Mouse (Mus musculus) limb, embryonic 14.5 days (tissue): ENCODE results near the gene Cntn5. TPM values are rescaled to one million over a fixed set of nuclear protein-coding genes. Genes with fewer than 3 reads are reported as not detected.

ENCODE experiments used
- ATAC-seq: fragments of 200-750 bp; cut with Nextera tagmentation; 2 replicates; pipeline ENCODE4 v1.8.0; 2017; ENCODE audit warnings: low read depth, moderate number of reproducible peaks, moderate TSS enrichment; ENCODE audit not compliant: low FRiP score
- DNase-seq: peaks from one replicate; pipeline ENCODE4 v3.0.0-alpha.2; 2015; ENCODE audit warnings: low spot score
- H3K27ac ChIP-seq: fragments of 300-500 bp; sonication (generic); replicated peaks from 2 replicates; pipeline ENCODE4 v1.5.1; 2014; ENCODE audit warnings: low read depth, mild to moderate bottlenecking, low read length, moderate library complexity, mixed read lengths
- H3K27me3 ChIP-seq: fragments of 300-500 bp; sonication (generic); 2 replicates; pipeline ENCODE4 v1.6.1; 2014; ENCODE audit warnings: low read length, mixed read lengths; ENCODE audit not compliant: control insufficient read depth, insufficient read depth
- H3K36me3 ChIP-seq: fragments of 300-500 bp; sonication (generic); 2 replicates; pipeline ENCODE4 v1.6.1; 2014; ENCODE audit warnings: mild to moderate bottlenecking, low read length, moderate library complexity, mixed read lengths; ENCODE audit not compliant: control insufficient read depth, insufficient read depth
- H3K4me1 ChIP-seq: fragments of 300-500 bp; sonication (generic); 2 replicates; pipeline ENCODE4 v1.6.1; 2014; ENCODE audit warnings: antibody characterized with exemption, low read length, mixed read lengths; ENCODE audit not compliant: control insufficient read depth, insufficient read depth
- H3K4me2 ChIP-seq: fragments of 300-500 bp; sonication (generic); replicated peaks from 2 replicates; pipeline ENCODE4 v1.6.1; 2014; ENCODE audit warnings: low read depth, mild to moderate bottlenecking, low read length, moderate library complexity; ENCODE audit not compliant: severe bottlenecking
- H3K4me3 ChIP-seq: fragments of 300-500 bp; sonication (generic); replicated peaks from 2 replicates; pipeline ENCODE4 v1.5.1; 2014; ENCODE audit warnings: low read length
- H3K9ac ChIP-seq: fragments of 300-500 bp; sonication (generic); 2 replicates; pipeline ENCODE4 v1.6.1; 2014; ENCODE audit warnings: mild to moderate bottlenecking, low read depth, low read length, moderate library complexity; ENCODE audit not compliant: severe bottlenecking
- H3K9me3 ChIP-seq: fragments of 300-500 bp; sonication (generic); 2 replicates; pipeline ENCODE4 v1.6.1; 2016; ENCODE audit warnings: low read length; ENCODE audit not compliant: control insufficient read depth
- POLR2A ChIP-seq: fragments of 200-500 bp; IDR thresholded peaks from 2 replicates; pipeline ENCODE4 v1.8.0; 2012; ENCODE audit warnings: inconsistent platforms, mild to moderate bottlenecking, moderate library complexity, borderline replicate concordance; ENCODE audit not compliant: insufficient read depth, insufficient read length; ENCODE audit errors: extremely low read depth
- WGBS: fragments of 180-500 bp; shearing (Covaris S2); extraction: QIAGEN DNeasy Blood & Tissue Kit; methylation state at CpG from one replicate; pipeline ENCODE4 v1.1.7; 2014; 5-methylcytosine and 5-hydroxymethylcytosine counted together
- polyA plus RNA-seq, 2 experiments: library from polyadenylated mRNA; depleted of rRNA in 1 of 2; stranded (reverse) in 1 of 2; unstranded in 1 of 2; fragments of >200 nt; fragmentation: Nextera tagmentation in 1 of 2; extraction: Ambion mirVana in 1 of 2; gene quantifications; 2 replicates each; pipeline versions ENCODE4 v1.2.1 to v1.2.3; 2012 to 2014

The Cntn5 gene
- polyA plus RNA-seq, 2 experiments = 0.41 to 0.87 TPM

- no peak overlapping the region for H3K4me3 ChIP-seq
- no peaks in the 10 kb centered on the region; the same call in 1 of the 2 replicates for H3K4me1 ChIP-seq
- H3K9ac ChIP-seq = no peak overlapping the region
- H3K9me3 ChIP-seq = no peaks in the 10 kb centered on the region
- H3K27ac ChIP-seq = no peak overlapping the region
- H3K36me3 ChIP-seq = no peaks in the 10 kb centered on the region
- H3K27me3 ChIP-seq = no peaks in the 10 kb centered on the region
- 83% methylated on average over 4 of the region's 4 CpGs for WGBS
- TF ChIP-seq POLR2A = no peak
- H3K4me2 ChIP-seq = no peak overlapping the region
- DNase-seq (no peak), ATAC-seq (no peak)
Observed at GRCm38 (mm10) chr9:10522604-10523003, 382.0 kb downstream of the Cntn5 start.

GRCm38 (mm10) chr9:10521054-10521453 lies 383.5 kb downstream of the Cntn5 start:
- WGBS = 28% methylated on average over 1 of the region's 1 CpGs
- DNase-seq = peak; percentile 67
- Histone ChIP-seq H3K9me3 (no peaks in the 10 kb centered on the region), H3K27me3 (no peaks in the 10 kb centered on the region), H3K4me1 (no peaks in the 10 kb centered on the region; the same call in 1 of the 2 replicates), H3K27ac (no peak overlapping the region), H3K9ac (no peak overlapping the region), H3K4me2 (no peak overlapping the region), H3K4me3 (no peak overlapping the region), H3K36me3 (no peaks in the 10 kb centered on the region)
- TF ChIP-seq POLR2A = no peak
- peak; percentile 50; the same call in 1 of the 2 replicates for ATAC-seq

GRCm38 (mm10) chr9:10492243-10492642 lies 412.3 kb downstream of the Cntn5 start:
- no peak for ATAC-seq
- Histone ChIP-seq H3K36me3 (no peaks in the 10 kb centered on the region), H3K27ac (no peak overlapping the region), H3K9ac (no peak overlapping the region), H3K27me3 (no peaks in the 10 kb centered on the region), H3K9me3 (no peaks in the 10 kb centered on the region), H3K4me1 (no peaks in the 10 kb centered on the region), H3K4me2 (no peak overlapping the region), H3K4me3 (no peak overlapping the region)
- peak; percentile 47 for DNase-seq
- no peak for TF ChIP-seq POLR2A

GRCm38 (mm10) chr9:10471484-10472125 lies 433.0 kb downstream of the Cntn5 start:
- Histone ChIP-seq H3K4me1 (no peaks in the 10 kb centered on the region), H3K27me3 (no peaks in the 10 kb centered on the region), H3K9ac (no peak overlapping the region), H3K27ac (no peak overlapping the region), H3K4me3 (no peak overlapping the region), H3K36me3 (no peaks in the 10 kb centered on the region), H3K9me3 (no peaks in the 10 kb centered on the region), H3K4me2 (no peak overlapping the region)
- ATAC-seq (no peak; the same call in 1 of the 2 replicates), DNase-seq (peak; percentile 36)
- 48% methylated on average over 4 of the region's 4 CpGs for WGBS
- TF ChIP-seq POLR2A = no peak

GRCm38 (mm10) chr9:10464758-10465157 lies 439.8 kb downstream of the Cntn5 start:
- no peaks in the 10 kb centered on the region for H3K27me3 ChIP-seq
- H3K4me2 ChIP-seq = no peak overlapping the region
- no peak overlapping the region for H3K4me3 ChIP-seq
- no peaks in the 10 kb centered on the region for H3K4me1 ChIP-seq
- no peak overlapping the region for H3K9ac ChIP-seq
- no peak for TF ChIP-seq POLR2A
- H3K36me3 ChIP-seq = no peaks in the 10 kb centered on the region
- no peak for DNase-seq
- H3K27ac ChIP-seq = no peak overlapping the region
- no peak for ATAC-seq
- H3K9me3 ChIP-seq = no peaks in the 10 kb centered on the region

GRCm38 (mm10) chr9:10457900-10458299 lies 446.7 kb downstream of the Cntn5 start:
- ATAC-seq = no peak
- no peaks in the 10 kb centered on the region for H3K27me3 ChIP-seq
- H3K4me2 ChIP-seq = no peak overlapping the region
- no peak overlapping the region for H3K9ac ChIP-seq
- H3K4me3 ChIP-seq = no peak overlapping the region
- no peak for TF ChIP-seq POLR2A
- no peaks in the 10 kb centered on the region for H3K4me1 ChIP-seq
- no peaks in the 10 kb centered on the region for H3K36me3 ChIP-seq
- no peaks in the 10 kb centered on the region for H3K9me3 ChIP-seq
- no peak overlapping the region for H3K27ac ChIP-seq
- 63% methylated on average over 3 of the region's 3 CpGs for WGBS
- no peak for DNase-seq
